Mouse (Mus musculus) urinary bladder, adult 2 months (tissue): ENCODE results near the gene Tcp11. TPM values are rescaled to one million over a fixed set of nuclear protein-coding genes. Genes with fewer than 3 reads are reported as not detected.

Experiments
- polyA plus RNA-seq: library from polyadenylated mRNA; depleted of rRNA; stranded (reverse); fragments of >200 nt; gene quantifications from 2 replicates; pipeline ENCODE4 v1.2.3, GENCODE M21; 2012; rRNA removed

Tcp11 gene
- polyA plus RNA-seq, 1 experiment = 0.43 TPM

Other genes with a start within 250 kb of the Tcp11 start
- gene Snrpc, start 242.5 kb downstream of the Tcp11 start, polyA plus RNA-seq = 74.7 and 77.3 TPM in 2 replicates
- 5.2 and 6.0 TPM in 2 replicates for gene Uhrf1bp1, start 224.2 kb downstream of the Tcp11 start, polyA plus RNA-seq
- gene Anks1, start 171.3 kb downstream of the Tcp11 start, polyA plus RNA-seq = 45.2 and 52.6 TPM in 2 replicates
- 32.9 and 33.2 TPM in 2 replicates for gene Taf11, start 170.8 kb downstream of the Tcp11 start, polyA plus RNA-seq
- gene Scube3, start 61.5 kb upstream of the Tcp11 start, polyA plus RNA-seq = 1.6 and 1.8 TPM in 2 replicates
- 21.0 and 28.3 TPM in 2 replicates for gene Zfp523, start 96.5 kb upstream of the Tcp11 start, polyA plus RNA-seq
- gene Def6, start 127.1 kb upstream of the Tcp11 start, polyA plus RNA-seq = 20.4 and 22.5 TPM in 2 replicates
- gene Ppard, start 152.1 kb upstream of the Tcp11 start, polyA plus RNA-seq = 23.8 and 30.0 TPM in 2 replicates
- gene Fance, start 232.9 kb upstream of the Tcp11 start, polyA plus RNA-seq = 11.6 and 18.0 TPM in 2 replicates
- gene Rpl10a, start 247.8 kb upstream of the Tcp11 start, polyA plus RNA-seq = 1,892 and 2,281 TPM in 2 replicates